Mouse (Mus musculus) liver, adult (tissue): Measurements from ENCODE around the gene Cd72.

ENCODE experiments used
- GATA4 ChIP-seq: IDR thresholded peaks from 2 replicates; pipeline ENCODE4 v1.6.1; 2014; ENCODE audit warnings: mild to moderate bottlenecking, low read length; ENCODE audit not compliant: insufficient replicate concordance

Cd72 gene

DNA sequence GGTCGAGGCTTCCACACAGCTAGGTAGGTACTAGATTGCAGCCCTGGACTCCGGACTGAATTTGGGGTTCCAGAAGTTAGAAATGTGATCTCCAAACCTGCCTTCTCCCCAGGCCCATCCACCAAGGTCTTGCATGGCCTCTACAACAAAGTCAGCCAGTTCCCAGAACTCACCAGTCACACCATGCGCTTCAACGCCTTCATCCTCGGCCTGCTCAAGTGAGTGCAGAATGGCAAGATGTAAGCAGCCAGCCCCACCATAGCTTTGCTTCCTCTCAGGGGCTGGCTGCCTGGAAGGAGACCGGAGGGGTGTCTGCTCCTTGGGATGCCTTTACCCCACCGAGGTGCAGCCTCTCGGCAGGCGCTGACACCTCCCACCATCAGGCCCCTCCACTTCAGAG lies 30.4 kb downstream of the Cd72 start:
- no peak for TF ChIP-seq GATA4

DNA sequence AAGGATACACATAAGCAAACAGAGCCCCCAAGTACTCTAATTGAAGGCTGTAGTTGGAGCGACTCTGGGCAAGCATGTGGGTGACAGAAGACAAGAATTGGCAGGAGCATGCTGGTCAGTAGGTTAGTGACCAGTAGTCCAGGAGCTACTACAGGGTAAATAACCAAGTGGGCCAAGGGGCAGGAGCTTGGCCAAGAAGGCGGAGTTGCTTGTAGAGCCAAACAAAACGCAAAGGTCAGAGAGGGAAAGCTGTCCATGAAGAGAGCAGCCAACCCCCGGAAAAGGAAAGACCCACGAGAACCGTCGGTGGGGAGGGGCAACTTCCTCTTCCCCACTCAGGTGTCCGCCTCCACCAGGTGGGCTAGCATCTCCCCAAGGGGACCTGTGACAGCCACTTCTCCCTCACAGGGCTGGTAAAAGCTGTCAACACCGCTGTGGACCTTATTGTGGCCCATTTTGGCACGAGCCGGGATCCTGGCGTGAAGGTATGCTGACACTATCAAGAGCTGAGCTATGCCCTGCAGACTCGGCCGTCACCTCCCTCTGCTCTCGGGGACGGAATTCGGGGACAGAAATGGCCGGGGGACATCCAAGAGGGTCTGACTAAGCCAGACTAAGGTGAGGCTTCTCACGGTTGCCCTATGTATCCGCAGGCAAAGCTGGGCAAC lies 31.0 kb downstream of the Cd72 start:
- TF ChIP-seq GATA4 = no peak

DNA sequence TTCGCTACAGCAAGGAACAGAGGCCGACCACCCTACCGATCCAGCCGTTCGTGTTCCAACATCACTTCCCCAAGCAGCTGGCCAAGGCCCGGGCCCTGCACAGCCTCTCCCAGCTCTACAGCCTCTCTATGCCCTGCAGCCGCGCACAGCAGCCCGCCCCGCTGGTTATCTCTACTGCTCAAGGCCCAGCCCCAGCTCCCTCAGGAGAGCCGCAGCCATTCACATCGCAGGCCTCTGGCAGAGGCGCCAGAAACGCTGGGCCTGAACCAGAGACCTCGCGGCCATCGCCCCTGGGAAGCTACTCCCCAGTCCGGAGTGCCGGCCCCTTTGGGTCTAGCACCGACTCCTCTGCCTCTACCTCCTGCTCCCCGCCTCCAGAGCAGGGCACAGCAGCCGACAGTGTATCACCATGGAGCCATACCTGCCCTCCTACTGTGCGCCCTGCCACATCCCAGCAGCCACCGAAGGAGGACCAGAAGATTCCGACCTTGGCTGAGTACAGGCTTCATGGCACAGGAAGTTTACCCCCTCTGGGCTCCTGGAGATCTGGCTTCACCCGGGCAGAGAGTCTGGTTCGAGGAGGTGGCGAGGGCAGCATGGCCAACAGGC lies 32.7 kb downstream of the Cd72 start:
- peak; percentile 83; the same call in 1 of the 2 replicates for TF ChIP-seq GATA4

DNA sequence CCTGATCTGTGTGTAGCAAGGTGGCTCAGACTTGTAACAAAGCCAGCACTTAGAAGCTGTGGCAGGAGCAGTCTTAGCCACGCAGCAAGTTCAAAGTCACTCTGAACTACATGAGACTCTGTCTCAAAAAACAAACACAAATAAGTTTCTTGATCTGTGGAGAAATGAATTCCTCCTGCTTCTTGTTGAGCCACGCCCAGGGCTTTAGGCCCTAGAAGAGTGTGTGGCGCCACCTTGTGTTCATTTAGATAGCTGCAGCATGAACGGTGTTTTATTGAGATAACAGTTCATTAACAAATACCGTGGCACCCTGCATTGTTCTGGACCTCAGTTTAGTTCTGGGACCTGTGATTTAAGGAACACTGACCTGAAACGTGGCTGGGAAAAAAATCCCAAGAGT lies 34.1 kb downstream of the Cd72 start:
- 0 out of 2 replicates have a peak, but pooled peaks have one; percentile 34 for TF ChIP-seq GATA4

DNA sequence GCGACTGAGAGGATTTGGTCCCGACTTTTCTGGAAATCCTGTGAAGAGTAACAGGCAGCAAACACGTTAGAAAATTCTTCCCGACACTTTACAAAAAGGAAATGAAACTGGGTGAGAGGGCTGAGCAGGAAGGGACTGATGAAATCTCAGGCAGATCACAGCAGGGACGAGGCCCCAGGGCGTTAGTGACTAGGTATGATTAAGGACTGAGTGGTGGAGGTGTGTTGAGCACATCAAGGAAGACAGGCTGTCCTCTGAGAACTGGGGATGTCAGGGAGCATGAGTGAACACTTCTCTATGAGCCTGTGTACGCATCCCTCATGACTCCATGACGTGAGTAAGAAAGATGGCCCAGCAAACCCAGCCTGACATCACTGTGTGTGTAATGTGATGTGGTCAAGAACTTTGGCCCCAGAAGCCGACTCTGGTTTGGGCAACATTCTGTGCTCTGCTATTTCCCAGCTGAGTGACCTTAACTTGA lies 34.6 kb downstream of the Cd72 start:
- no peak for TF ChIP-seq GATA4

DNA sequence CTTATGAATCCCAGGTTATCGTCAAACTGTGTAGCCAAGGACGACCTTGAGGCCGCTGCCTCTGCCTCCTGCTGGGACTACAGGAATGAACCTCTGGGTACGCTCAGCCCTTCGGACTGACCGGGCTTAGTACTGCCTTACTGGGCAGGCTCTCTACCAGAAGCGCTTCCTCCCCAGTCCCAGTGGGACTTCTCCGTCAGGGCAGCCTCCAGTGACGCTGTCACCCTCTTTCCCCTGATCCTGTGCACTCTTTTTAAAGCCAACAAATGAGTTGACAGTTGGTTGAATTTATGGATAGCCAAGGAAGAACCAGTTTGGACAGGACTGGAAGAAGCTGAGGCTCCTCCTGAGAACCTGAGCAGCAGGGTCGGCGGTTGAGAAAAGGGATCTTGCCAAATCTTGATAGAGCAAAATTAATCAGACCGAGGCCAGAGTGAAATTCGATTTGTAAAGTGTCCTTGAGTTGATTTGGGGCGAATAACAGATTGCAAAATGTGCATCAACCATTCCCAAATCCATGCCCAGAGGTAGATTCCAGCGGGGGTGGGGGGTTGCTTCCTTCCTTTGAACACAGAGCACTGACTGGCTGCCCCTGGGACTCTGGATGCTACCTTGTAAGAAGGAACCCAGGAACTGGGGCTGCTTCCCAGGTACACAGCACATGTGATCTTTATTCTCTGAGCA lies 35.3 kb downstream of the Cd72 start:
- TF ChIP-seq GATA4 = peak; percentile 41; the same call in 1 of the 2 replicates

DNA sequence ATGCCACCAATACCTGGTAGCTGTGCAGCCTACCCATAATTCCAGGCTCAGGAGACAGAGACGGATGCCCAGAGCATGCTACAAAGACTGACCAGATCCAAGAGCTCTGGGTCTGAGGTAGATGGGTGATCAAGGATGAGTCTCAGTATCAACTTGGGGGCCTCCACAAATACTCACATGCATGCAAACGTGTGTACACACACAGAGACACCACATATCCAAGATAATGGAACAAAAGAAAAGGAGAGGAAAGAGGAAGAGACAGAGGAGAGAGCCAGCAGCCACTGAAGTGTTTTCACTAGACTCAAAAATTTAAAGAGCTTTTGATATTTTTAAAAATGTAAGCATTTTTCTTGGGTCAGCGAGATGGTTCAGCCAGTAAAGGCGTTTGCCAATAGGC lies 36.0 kb downstream of the Cd72 start:
- TF ChIP-seq GATA4 = no peak

DNA sequence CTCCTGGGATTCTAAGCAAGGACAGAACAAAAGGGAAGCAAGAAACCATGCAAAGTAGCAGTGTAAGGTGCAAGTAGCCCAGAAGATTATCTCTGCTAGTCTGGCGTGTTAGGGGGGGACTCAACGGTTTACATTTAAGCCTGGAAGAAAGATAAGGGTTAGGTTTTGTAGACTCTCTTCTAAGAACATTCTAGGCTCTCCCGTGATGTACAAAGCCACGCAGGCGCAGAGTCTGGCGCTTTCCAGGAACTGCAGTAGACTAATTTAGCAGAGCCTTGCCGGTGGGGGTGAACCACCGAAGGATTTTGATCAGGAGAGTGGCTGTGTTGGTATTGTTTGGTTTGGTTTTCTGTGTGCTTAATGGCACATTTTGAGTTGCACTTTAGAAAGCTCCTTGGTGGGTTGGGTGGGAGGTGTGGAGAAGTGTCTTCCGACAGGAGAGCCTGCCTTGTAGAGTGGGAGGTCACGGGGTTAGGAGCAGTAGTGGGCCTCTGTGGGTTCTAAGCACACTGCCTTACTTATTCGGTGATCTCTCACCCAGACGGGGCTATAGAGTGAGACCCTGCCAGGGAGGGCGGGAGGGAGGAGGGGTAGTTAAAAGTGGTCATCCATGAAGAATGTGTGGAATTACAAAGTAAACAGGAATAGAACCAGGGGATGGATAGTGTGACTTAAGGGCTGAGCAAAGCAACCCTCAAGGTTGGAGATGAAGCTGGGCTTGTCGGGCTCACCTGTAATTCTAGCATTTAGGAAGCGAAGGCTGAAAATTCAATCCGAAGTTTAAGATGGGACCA lies 37.0 kb downstream of the Cd72 start:
- TF ChIP-seq GATA4 = no peak

DNA sequence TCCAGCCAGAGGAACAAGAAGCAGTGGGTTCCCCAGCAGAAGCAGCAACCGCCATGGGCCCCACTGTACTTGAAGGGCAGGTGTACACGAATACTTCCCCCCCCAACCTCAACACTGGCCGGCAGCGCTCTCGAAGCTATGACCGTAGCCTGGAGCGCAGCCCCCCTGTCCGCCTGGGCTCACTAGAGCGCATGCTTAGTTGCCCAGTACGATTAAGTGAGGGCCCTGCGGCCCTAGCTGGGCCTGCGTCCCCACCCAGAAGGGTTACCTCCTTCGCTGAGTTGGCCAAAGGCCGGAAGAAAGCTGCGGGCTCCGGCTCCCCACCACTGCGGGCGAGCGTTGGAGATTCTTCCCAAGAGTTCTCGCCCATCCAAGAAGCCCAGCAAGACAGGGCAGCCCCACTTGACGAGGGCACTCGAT lies 38.3 kb downstream of the Cd72 start:
- no peak for TF ChIP-seq GATA4

DNA sequence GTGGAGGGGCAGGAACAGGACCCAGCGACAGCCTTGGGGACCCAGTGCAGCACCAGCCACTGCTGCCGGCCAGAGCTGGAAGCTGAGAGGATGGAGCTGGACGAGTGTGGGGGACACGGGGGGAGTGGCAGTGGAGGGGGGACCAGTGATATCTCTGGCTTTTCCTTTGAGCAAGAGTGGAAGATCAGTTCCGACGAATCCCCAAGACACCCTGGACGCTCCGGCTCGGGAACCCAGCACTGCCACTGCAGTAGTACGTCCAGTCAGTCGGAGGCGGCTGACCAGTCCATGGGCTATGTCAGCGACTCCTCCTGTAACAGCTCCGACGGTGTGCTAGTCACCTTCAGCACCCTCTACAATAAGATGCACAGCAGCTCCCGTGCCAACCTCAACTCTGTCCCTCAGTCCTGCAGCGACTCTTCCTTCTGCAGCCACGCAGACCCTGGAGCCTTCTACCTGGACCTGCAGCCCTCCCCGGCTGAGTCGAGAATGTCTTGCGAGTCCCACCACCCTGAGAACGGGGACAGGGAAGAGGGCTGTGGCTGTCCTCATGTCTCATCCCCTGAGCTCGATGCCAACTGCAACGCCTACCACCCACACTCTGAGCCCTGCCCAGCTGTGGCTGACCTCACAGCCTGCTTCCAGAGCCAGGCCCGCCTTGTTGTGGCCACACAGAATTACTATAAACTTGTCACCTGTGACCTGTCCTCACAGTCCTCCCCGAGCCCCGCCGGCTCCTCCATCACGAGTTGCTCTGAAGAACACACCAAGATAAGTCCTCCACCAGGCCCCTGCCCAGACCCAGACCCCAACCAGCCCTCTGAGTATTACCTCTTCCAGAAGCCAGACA lies 39.0 kb downstream of the Cd72 start:
- no peak for TF ChIP-seq GATA4

DNA sequence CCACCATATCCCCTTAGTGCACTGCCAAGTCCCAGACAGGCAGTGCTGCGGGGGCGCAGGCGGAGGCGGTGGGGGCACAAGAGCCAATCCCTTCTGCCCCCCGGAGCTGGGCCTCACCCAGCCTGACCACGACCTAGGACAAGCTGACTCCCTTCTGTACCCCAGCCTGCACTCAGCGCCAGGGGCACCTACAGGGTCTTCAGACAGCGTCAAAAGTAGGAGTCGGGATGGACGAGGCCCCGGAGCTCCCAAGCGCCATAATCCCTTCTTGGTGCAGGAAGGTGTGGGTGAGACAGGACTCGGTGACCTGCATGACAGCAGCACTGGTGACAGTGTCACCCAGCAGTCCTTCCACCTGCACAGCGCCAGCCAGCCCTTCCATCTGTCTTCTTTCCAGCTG lies 39.7 kb downstream of the Cd72 start:
- no peak for TF ChIP-seq GATA4

DNA sequence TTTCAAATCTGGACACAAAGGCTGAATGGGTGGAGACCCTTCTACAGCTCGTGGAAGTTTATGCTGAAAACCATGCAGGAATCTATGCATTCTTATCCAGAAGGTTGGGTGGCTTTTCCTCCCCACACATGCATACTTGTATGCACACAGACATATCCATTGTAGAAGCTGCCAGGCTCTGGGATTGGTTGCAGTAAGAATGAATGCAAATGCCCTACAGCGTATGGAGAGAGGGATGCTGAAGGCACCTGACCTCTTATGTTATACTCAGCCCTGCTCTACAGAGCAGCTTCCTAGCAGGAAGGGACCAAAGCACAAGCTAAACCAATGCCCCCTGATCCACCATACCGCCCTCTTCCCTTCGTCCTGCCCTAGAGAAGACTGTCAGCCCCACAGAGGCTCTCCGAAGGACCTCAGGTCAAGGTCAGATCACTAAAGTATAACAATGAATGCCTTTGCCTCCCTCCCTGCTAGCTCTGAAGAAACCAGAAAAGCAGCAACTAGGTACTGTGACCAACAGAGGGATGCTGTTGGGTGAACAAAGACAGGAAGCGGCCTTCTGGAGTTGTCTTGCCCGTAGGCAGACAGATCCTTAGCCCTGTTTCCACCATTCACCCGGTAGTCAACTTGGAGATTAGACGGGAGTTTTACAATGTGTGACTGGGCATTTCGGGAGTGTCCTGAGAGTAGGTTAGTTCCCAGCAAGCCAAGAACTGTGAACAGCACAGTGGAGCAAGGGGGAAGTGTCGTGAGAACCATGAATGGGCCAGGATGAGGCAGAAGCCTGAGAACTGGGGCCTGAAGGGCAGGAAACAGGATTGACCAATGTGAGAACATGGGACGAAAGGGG lies 47.1 kb downstream of the Cd72 start:
- TF ChIP-seq GATA4 = no peak

DNA sequence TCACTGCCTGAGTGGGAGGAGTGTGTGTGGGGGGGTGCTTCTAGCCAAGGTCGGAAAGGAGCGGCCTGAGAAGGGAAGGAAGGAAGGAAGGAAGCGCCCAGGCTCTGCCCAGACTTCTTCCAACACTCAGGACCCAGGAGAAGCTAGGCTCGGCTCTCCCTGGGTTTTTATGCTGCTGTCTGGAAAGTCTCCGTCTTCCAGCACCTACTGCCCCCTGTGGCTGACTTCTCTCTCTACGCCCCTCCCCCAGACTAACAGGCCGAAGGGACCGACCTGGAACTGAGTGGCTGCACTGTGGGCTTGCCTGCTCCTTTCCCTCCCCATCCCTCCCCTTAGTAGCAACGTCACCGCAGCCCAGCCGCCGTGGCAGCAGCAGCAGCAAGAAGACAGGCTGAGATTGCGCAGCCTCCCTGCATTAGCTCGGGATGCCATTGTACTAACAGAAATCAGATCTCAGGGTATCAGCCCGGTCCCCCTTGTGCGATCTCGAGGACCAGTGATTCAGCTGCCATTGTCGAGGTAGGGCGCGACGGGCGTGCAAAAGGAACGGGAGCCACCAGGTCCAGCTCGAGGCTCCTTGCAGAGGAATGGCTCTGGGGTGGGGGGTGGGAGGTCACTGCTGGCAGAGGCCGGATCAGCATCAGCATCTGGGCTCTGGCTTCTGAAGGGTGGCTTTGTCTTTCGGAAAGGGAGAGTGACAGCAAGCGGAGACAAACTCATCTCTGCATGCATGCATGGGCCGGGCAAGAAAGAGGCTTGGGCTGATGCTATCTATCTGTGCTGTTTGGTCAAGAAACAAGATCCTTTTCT lies 48.1 kb downstream of the Cd72 start:
- TF ChIP-seq GATA4 = no peak
